In genomic region chr5:4934491-4934890, GRCm38 (mm10) we compare ENCODE assay signal across 13 mouse cellular contexts.
"Had no signal": no experiment of that assay in that cellular context is flagged by ENCODE, and none has a peak within 500 bp of the region (broad histone marks: within the 10 kb centered on the region; RNA-seq: fewer than 3 reads in every experiment).

No protein-coding gene starts in this region.

- H3K4me3 ChIP-seq: layer of hippocampus, adult 2 months; limb, embryonic 13.5 days; myocyte had no signal

- H3K36me3 ChIP-seq: limb, embryonic 13.5 days had no signal

- H3K27me3 ChIP-seq: limb, embryonic 13.5 days had no signal

- H3K9ac ChIP-seq: limb, embryonic 13.5 days; liver, embryonic 14.5 days had no signal

- H3K4me2 ChIP-seq: limb, embryonic 13.5 days had no signal

- H3K9me3 ChIP-seq: limb, embryonic 13.5 days had no signal

- H3K27ac ChIP-seq: layer of hippocampus, adult 2 months; limb, embryonic 13.5 days; liver, embryonic 14.5 days had no signal

- DNase-seq: kidney, adult 18-20 months; kidney, postnatal 10 days; kidney, postnatal 4 days; left cerebral cortex, postnatal 4 days; lung, adult 18-20 months; right cerebral cortex, adult 18-20 months; right cerebral cortex, postnatal 25 days; thymus, adult 18-20 months; thymus, postnatal 14 days had no signal
